Mouse (Mus musculus) c-Kit-positive CD71-negative TER-119-negative erythroid progenitor cells, embryonic 14.5 days (primary cell): Measurements from ENCODE around the gene Gm17577.
"Not testable (repeated sequence)": the region's sequence is repeated elsewhere in the genome, so short reads cannot be mapped to it uniquely, and the experiment has no call there.

Source experiments
- DNase-seq: peaks from one replicate; pipeline ENCODE4 v3.0.0-alpha.2; 2013; ENCODE audit warnings: low read depth

Gm17577 gene

DNA sequence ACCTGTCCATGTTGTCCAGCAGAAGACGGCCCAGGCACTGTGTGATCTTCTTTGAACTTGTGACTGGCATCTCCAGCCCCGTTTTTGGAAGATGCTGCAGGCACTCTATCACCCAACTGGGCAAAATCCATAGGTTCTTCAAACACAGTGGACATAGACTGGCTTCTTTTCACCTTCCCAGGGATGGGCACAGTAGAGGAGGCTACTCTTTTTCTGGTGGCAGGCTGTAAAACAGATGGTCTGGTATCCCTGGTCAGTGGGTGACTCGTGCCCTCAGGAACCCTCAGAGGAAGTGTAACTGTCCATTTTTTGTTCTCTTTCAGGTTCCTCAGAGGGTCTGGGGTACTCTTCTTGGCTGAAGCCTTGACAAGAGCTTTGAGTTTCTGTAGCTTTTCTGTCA lies at the start of gene Gm17577:
Gene Gm17577, minus strand, starts transcription at position 101 of the 400 bp plus-strand sequence.
- DNase-seq = not testable (repeated sequence)

DNA sequence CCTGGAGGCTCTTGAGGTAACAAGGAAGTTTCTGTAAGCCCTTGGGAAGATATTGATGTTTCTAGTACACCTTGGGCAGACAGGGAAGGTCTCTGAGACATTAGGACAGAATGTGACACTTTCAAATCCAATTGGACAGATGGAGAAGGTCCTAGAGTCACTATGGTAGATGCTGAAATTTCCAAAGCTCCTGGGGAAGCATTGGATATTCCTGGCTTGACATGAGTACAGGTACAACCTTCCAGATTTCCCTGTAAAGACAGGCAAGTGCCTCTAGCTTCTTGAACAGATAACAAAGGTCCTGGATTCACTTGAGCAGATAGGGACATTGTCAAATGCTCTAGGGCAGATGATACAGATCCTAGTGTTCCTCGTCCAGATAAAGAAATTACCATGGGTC lies 24.3 kb downstream of the Gm17577 start, which contains the start of gene Srsx:
Gene Srsx, minus strand, starts transcription at position 101 of the 400 bp plus-strand sequence.
- not testable (repeated sequence) for DNase-seq
